Mouse (Mus musculus) thymus, postnatal 10 days (tissue): ENCODE results near the gene Magohb.

Experiments used
- DNase-seq, 2 experiments: peaks; one replicate each; pipeline ENCODE4 v3.0.0; 2021; ENCODE audit warnings: low spot score in 2 of 2

The Magohb gene

GRCm38 (mm10) chr6:131262778-131263177, 30.3 kb downstream of the Magohb start:
- no peak for DNase-seq

GRCm38 (mm10) chr6:131262009-131262408, 31.0 kb downstream of the Magohb start:
- no peak for DNase-seq

- no peak for DNase-seq
Measured at GRCm38 (mm10) chr6:131247206-131247605, 45.8 kb downstream of the Magohb start, which contains the start of gene Klra2. Gene Klra2, minus strand, starts transcription at chr6:131247362.

- no peak for DNase-seq
Measured at GRCm38 (mm10) chr6:131245081-131245480, 48.0 kb downstream of the Magohb start.
